Mouse (Mus musculus) lung, adult 2 months (tissue): Measurements from ENCODE around the gene Kmt2b. TPM values are rescaled to one million over a fixed set of nuclear protein-coding genes. Genes with fewer than 3 reads are reported as not detected.

Experiments
- DNase-seq: peaks from one replicate; pipeline ENCODE4 v3.0.0; 2022
- H3K4me1 ChIP-seq: fragments of 200-500 bp; 2 replicates; pipeline ENCODE4 v1.6.1; 2011; ENCODE audit warnings: low read length; ENCODE audit not compliant: control insufficient read depth, insufficient read depth
- H3K4me3 ChIP-seq: fragments of 200-500 bp; replicated peaks from 2 replicates; pipeline ENCODE3; 2011; ENCODE audit warnings: low read depth, mild to moderate bottlenecking, control low read depth, low read length; ENCODE audit errors: extremely low read depth
- CTCF ChIP-seq: fragments of 200-500 bp; IDR thresholded peaks from 2 replicates; pipeline ENCODE4 v1.5.1; 2011; ENCODE audit warnings: mild to moderate bottlenecking, low read length, control low read depth; ENCODE audit not compliant: insufficient read depth
- POLR2A ChIP-seq: fragments of 200-500 bp; IDR thresholded peaks from 2 replicates; pipeline ENCODE4 v1.6.1; 2011; ENCODE audit warnings: low read depth, mild to moderate bottlenecking, control low read depth, low read length, borderline replicate concordance; ENCODE audit errors: extremely low read depth
- WGBS: fragments of 180-500 bp; shearing (Covaris S2); methylation state at CpG from one replicate; pipeline ENCODE4 v1.1.7; 2018; 5-methylcytosine and 5-hydroxymethylcytosine counted together
- polyA plus RNA-seq: library from polyadenylated mRNA; depleted of rRNA; stranded (reverse); fragments of >200 nt; gene quantifications from 2 replicates; pipeline ENCODE4 v1.2.3, GENCODE M21; 2012

Gene Kmt2b
- polyA plus RNA-seq, 1 experiment = 58.6 TPM

GRCm38 (mm10) chr7:30560296-30560695, 28.2 kb downstream of the Kmt2b start:
- Histone ChIP-seq H3K4me3 (no peak overlapping the region), H3K4me1 (peaks cover 8% of the 10 kb centered on the region)
- WGBS = 64% methylated on average over 2 of the region's 2 CpGs
- TF ChIP-seq POLR2A (no peak), CTCF (no peak)
- no peak for DNase-seq

GRCm38 (mm10) chr7:30559443-30559954, 29.0 kb downstream of the Kmt2b start, which contains the start of gene Lin37:
TSS of gene Lin37 (minus strand) at chr7:30559838.
- TF ChIP-seq POLR2A (peak; percentile 89; the same call in 1 of the 2 replicates), CTCF (no peak)
- H3K4me1 ChIP-seq = peaks cover 8% of the 10 kb centered on the region
- peak; percentile 92 for DNase-seq
- peak within 1 kb of the TSS; percentile 68 for H3K4me3 ChIP-seq
- under 1% methylated on average over 20 of the region's 20 CpGs for WGBS

GRCm38 (mm10) chr7:30558656-30559442, 29.7 kb downstream of the Kmt2b start:
- no peak for TF ChIP-seq POLR2A
- no peak for TF ChIP-seq CTCF
- 8% methylated on average over 12 of the region's 12 CpGs for WGBS
- DNase-seq = no peak

GRCm38 (mm10) chr7:30557901-30558514, 30.5 kb downstream of the Kmt2b start:
- DNase-seq = no peak
- H3K4me3 ChIP-seq = no peak overlapping the region
- H3K4me1 ChIP-seq = peaks cover 5% of the 10 kb centered on the region
- TF ChIP-seq CTCF = no peak
- no peak for TF ChIP-seq POLR2A
- 81% methylated on average over 13 of the region's 13 CpGs for WGBS

More at GRCm38 (mm10) chr7:30558656-30559442, 29.7 kb downstream of the Kmt2b start:
- H3K4me1 ChIP-seq = peaks cover 6% of the 10 kb centered on the region
- H3K4me3 ChIP-seq = peak overlapping the region; percentile 68

- 93% methylated on average over 18 of the region's 18 CpGs for WGBS
- Histone ChIP-seq H3K4me3 (no peak overlapping the region), H3K4me1 (peaks cover 5% of the 10 kb centered on the region)
- no peak for DNase-seq
- TF ChIP-seq CTCF (no peak), POLR2A (no peak)
Measured at GRCm38 (mm10) chr7:30556894-30557536, 31.5 kb downstream of the Kmt2b start.

- no peak for TF ChIP-seq CTCF
- TF ChIP-seq POLR2A = no peak
- Histone ChIP-seq H3K4me3 (no peak overlapping the region), H3K4me1 (peaks cover 4% of the 10 kb centered on the region)
- WGBS = 81% methylated on average over 22 of the region's 22 CpGs
- DNase-seq = no peak
Measured at GRCm38 (mm10) chr7:30553810-30554584, 34.5 kb downstream of the Kmt2b start.

GRCm38 (mm10) chr7:30553021-30553589, 35.4 kb downstream of the Kmt2b start:
- 2% methylated on average over 23 of the region's 23 CpGs for WGBS
- Histone ChIP-seq H3K4me3 (peak overlapping the region; percentile 35), H3K4me1 (no peaks in the 10 kb centered on the region)
- TF ChIP-seq POLR2A = peak; percentile 48; the same call in 1 of the 2 replicates
- TF ChIP-seq CTCF = no peak
- DNase-seq = peak; percentile 47

GRCm38 (mm10) chr7:30552102-30553020, 36.2 kb downstream of the Kmt2b start, which contains the start of the genes Hspb6 and Proser3:
TSS of gene Hspb6 (plus strand) at chr7:30552178.
TSS of gene Proser3 (minus strand) at chr7:30552299.
- H3K4me1 ChIP-seq = no peaks in the 10 kb centered on the region
- peak within 1 kb of the TSS; percentile 84 for H3K4me3 ChIP-seq
- peak; percentile 96 for DNase-seq
- WGBS = under 1% methylated on average over 44 of the region's 44 CpGs
- TF ChIP-seq POLR2A (peak; percentile 93; the same call in 1 of the 2 replicates), CTCF (0 out of 2 replicates have a peak, but pooled peaks have one; percentile 5)
